Mouse (Mus musculus): ENCODE data around the gene Krtcap3. TPM values are rescaled to one million over a fixed set of nuclear protein-coding genes. Genes with fewer than 3 reads are reported as not detected.

Krtcap3 gene
- total and polyA plus RNA-seq, 2 experiments from 2014 or later: 2.4 to 2.9 TPM

DNA sequence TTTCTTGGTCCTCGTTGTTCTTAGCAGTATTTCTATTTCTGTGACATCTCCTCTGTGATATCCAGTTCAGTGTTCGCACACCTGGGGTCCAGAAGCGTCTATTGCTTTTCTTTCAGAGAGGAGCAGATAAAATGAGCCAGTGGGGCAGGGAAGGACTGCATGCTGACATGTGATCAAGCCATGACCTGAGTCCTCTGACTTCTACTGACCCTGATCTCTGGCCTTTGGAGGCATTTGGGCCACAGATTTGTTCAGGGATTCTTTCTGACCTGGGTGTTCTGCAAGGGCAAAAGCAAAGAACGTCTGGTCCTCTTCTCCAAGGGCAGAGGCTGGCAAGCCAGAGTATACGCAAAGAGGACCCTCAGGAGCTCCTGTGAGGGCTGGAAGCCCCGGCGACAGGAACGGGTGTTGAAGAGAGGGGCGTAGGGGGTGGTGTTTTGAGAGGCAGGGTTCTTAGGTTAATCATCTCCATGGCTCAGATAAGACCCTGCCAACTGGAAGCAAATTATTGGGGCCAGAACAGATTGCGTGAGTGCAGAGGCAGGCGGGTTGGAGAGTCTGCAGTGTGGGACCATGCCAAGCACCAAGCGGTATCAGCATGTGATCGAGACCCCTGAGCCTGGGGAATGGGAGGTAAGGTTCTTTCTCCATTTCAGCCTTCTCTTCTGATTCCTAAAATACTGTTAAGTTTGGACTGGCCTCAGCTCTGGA, 45.7 kb downstream of the Krtcap3 start, which contains the start of gene Gckr:
TSS of gene Gckr (plus strand) at position 397 of the 711 bp plus-strand sequence.
- Histone ChIP-seq H3K4me2 (ENCODE audit: low read depth, low read length) (peak within 1 kb of the TSS; percentile 91), H3K4me1 (ENCODE audit: insufficient read depth, low read length) (peaks cover 4% of the 10 kb centered on the region; the same call in 1 of the 2 replicates), H3K9ac (replicated peaks; ENCODE audit: low read length) (no peak within 1 kb of the TSS; the same call in 1 of the 2 replicates), H3K27ac (peak within 1 kb of the TSS; percentile 89; the same call in 1 of the 2 replicates), H3K36me3 (ENCODE audit: insufficient read depth, low read length) (peaks cover 16% of the 10 kb centered on the region; the same call in 1 of the 2 replicates), H3K27me3 (ENCODE audit: insufficient read depth, low read length) (no peaks in the 10 kb centered on the region), H3K4me3 (ENCODE audit: low read length) (peak within 1 kb of the TSS; percentile 85), H3K9me3 (ENCODE audit: low read length) (no peaks in the 10 kb centered on the region)
- 65% methylated on average over 13 of the region's 13 CpGs for WGBS
- ATAC-seq (no peak), DNase-seq (ENCODE audit: low spot score) (no peak)
- TF ChIP-seq CTCF (IDR thresholded peaks at IDR 0.05; ENCODE audit: low read depth): no peak

DNA sequence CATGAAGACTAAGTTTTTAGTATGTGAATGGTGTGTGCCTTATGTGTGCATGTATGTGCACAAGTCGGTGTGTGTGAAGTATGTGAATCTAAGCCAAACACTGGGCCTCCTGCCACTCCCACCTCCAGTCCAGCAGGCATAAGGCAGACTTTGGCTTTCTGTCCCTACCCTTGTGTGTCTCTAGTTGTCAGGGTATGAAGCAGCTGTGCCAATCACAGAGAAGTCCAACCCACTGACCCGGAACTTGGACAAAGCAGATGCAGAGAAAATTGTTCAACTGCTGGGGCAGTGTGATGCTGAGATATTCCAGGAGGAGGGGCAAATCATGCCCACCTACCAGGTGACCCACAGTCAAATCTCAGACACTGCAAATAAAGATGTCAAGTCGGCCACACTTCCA, 46.5 kb downstream of the Krtcap3 start:
- Histone ChIP-seq H3K36me3 (ENCODE audit: insufficient read depth, low read length) (peaks cover 9% of the 10 kb centered on the region; the same call in 1 of the 2 replicates), H3K9me3 (ENCODE audit: low read length) (no peaks in the 10 kb centered on the region), H3K27ac (no peak overlapping the region), H3K4me3 (ENCODE audit: low read length) (no peak overlapping the region), H3K4me2 (ENCODE audit: low read depth, low read length) (no peak overlapping the region), H3K9ac (replicated peaks; ENCODE audit: low read length) (no peak overlapping the region), H3K4me1 (ENCODE audit: insufficient read depth, low read length) (peaks cover 4% of the 10 kb centered on the region; the same call in 1 of the 2 replicates), H3K27me3 (ENCODE audit: insufficient read depth, low read length) (no peaks in the 10 kb centered on the region)
- ATAC-seq (no peak), DNase-seq (ENCODE audit: low spot score) (no peak)
- TF ChIP-seq CTCF (IDR thresholded peaks at IDR 0.05; ENCODE audit: low read depth): no peak
- WGBS: 75% methylated on average over 3 of the region's 3 CpGs

DNA sequence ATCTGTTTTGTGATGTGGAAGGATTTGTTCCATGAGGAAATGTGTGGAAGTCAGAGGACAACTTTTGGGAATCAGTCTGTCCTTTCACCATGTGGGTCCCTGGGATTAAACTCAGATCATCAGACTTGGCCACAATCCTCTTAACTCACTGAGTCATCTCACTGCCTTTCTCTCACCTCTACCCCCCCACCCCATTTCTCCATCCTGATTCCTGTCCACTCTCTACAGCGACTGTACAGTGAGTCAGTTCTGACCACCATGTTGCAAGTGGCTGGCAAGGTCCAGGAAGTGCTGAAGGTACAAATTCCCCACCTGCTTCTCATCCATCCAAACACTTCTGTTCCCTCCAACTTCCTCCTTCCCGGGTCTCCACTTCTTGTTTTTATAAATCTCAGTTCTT, 47.0 kb downstream of the Krtcap3 start:
- no peak overlapping the region for H3K4me3 ChIP-seq (ENCODE audit: low read length)
- H3K4me1 ChIP-seq (ENCODE audit: insufficient read depth, low read length): peaks cover 4% of the 10 kb centered on the region; the same call in 1 of the 2 replicates
- no peak overlapping the region for H3K4me2 ChIP-seq (ENCODE audit: low read depth, low read length)
- DNase-seq (ENCODE audit: low spot score) (no peak), ATAC-seq (no peak)
- H3K36me3 ChIP-seq (ENCODE audit: insufficient read depth, low read length): peaks cover 4% of the 10 kb centered on the region; the same call in 1 of the 2 replicates
- H3K27ac ChIP-seq: no peak overlapping the region
- H3K9ac ChIP-seq (replicated peaks; ENCODE audit: low read length): no peak overlapping the region
- H3K27me3 ChIP-seq (ENCODE audit: insufficient read depth, low read length): no peaks in the 10 kb centered on the region
- TF ChIP-seq CTCF (IDR thresholded peaks at IDR 0.05; ENCODE audit: low read depth): no peak
- 78% methylated on average over 2 of the region's 2 CpGs for whole genome bisulfite sequencing
- H3K9me3 ChIP-seq (ENCODE audit: low read length): no peaks in the 10 kb centered on the region

DNA sequence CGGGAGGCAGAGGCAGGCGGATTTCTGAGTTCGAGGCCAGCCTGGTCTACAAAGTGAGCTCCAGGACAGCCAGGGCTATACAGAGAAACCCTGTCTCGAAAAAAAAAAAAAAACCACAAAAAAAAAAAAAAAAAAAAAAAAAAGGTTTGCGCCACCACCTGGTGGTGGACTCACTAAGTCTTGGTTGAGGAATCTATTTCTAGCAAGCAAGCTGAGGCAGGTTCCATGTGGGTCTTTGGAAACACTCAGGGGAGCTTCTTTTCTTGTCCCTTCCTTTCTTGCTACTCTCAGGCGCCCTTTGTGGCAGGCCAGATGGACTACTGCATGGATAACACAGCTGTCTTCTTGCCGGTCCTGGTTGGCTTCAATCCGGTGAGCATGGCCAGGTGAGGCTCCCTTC, 50.4 kb downstream of the Krtcap3 start:
- H3K9me3 ChIP-seq (ENCODE audit: low read length): no peaks in the 10 kb centered on the region
- H3K4me3 ChIP-seq (ENCODE audit: low read length): no peak overlapping the region
- no peak overlapping the region for H3K27ac ChIP-seq
- TF ChIP-seq CTCF (IDR thresholded peaks at IDR 0.05; ENCODE audit: low read depth): no peak
- H3K4me2 ChIP-seq (ENCODE audit: low read depth, low read length): no peak overlapping the region
- no peaks in the 10 kb centered on the region for H3K36me3 ChIP-seq (ENCODE audit: insufficient read depth, low read length)
- H3K9ac ChIP-seq (replicated peaks; ENCODE audit: low read length): no peak overlapping the region
- WGBS: 73% methylated on average over 8 of the region's 8 CpGs
- no peaks in the 10 kb centered on the region for H3K4me1 ChIP-seq (ENCODE audit: insufficient read depth, low read length)
- ATAC-seq (no peak), DNase-seq (ENCODE audit: low spot score) (no peak)
- no peaks in the 10 kb centered on the region for H3K27me3 ChIP-seq (ENCODE audit: insufficient read depth, low read length)

Other genes starting within 250 kb of the Krtcap3 start
- gene Atraid, start 203.4 kb upstream of the Krtcap3 start, total RNA-seq (2014; rRNA removed): 152 and 155 TPM in 2 replicates
- gene Atraid, start 203.4 kb upstream of the Krtcap3 start, polyA plus RNA-seq (2015; fragmentation: Nextera tagmentation; extraction: Ambion mirVana): 240 and 242 TPM in 2 replicates
- 40.9 and 46.7 TPM in 2 replicates for gene Slc5a6, start 202.8 kb upstream of the Krtcap3 start, total RNA-seq (2014; rRNA removed)
- gene Slc5a6, start 202.8 kb upstream of the Krtcap3 start, polyA plus RNA-seq (2015; fragmentation: Nextera tagmentation; extraction: Ambion mirVana): 27.9 and 33.7 TPM in 2 replicates
- gene Cad, start 196.9 kb upstream of the Krtcap3 start, total RNA-seq (2014; rRNA removed): 56.2 and 58.8 TPM in 2 replicates
- gene Cad, start 196.9 kb upstream of the Krtcap3 start, polyA plus RNA-seq (2015; fragmentation: Nextera tagmentation; extraction: Ambion mirVana): 8.1 and 9.1 TPM in 2 replicates
- not detected in 2 replicates for gene Dnajc5g, start 145.4 kb upstream of the Krtcap3 start, total RNA-seq (2014; rRNA removed)
- gene Dnajc5g, start 145.4 kb upstream of the Krtcap3 start, polyA plus RNA-seq (2015; fragmentation: Nextera tagmentation; extraction: Ambion mirVana): not detected in 2 replicates
- 40.2 and 47.5 TPM in 2 replicates for gene Slc30a3, start 143.5 kb upstream of the Krtcap3 start, total RNA-seq (2014; rRNA removed)
- 33.5 and 37.2 TPM in 2 replicates for gene Slc30a3, start 143.5 kb upstream of the Krtcap3 start, polyA plus RNA-seq (2015; fragmentation: Nextera tagmentation; extraction: Ambion mirVana)
- 0.22 and 0.52 TPM in 2 replicates for gene Trim54, start 135.0 kb upstream of the Krtcap3 start, total RNA-seq (2014; rRNA removed)
- gene Trim54, start 135.0 kb upstream of the Krtcap3 start, polyA plus RNA-seq (2015; fragmentation: Nextera tagmentation; extraction: Ambion mirVana): not detected in 2 replicates
- gene Ucn, start 112.9 kb upstream of the Krtcap3 start, total RNA-seq (2014; rRNA removed): not detected in 2 replicates
- gene Ucn, start 112.9 kb upstream of the Krtcap3 start, polyA plus RNA-seq (2015; fragmentation: Nextera tagmentation; extraction: Ambion mirVana): 0.44 and 0.54 TPM in 2 replicates
- 66.1 and 75.0 TPM in 2 replicates for gene Mpv17, start 97.4 kb upstream of the Krtcap3 start, total RNA-seq (2014; rRNA removed)
- gene Mpv17, start 97.4 kb upstream of the Krtcap3 start, polyA plus RNA-seq (2015; fragmentation: Nextera tagmentation; extraction: Ambion mirVana): 49.1 and 52.1 TPM in 2 replicates
- 1.8 and 9.8 TPM in 2 replicates for gene Gm29609, start 71.8 kb upstream of the Krtcap3 start, total RNA-seq (2014; rRNA removed)
- gene Gm29609, start 71.8 kb upstream of the Krtcap3 start, polyA plus RNA-seq (2015; fragmentation: Nextera tagmentation; extraction: Ambion mirVana): 1.9 and 2.9 TPM in 2 replicates
- gene Gtf3c2, start 71.5 kb upstream of the Krtcap3 start, total RNA-seq (2014; rRNA removed): 40.8 and 65.6 TPM in 2 replicates
- 45.1 and 46.1 TPM in 2 replicates for gene Gtf3c2, start 71.5 kb upstream of the Krtcap3 start, polyA plus RNA-seq (2015; fragmentation: Nextera tagmentation; extraction: Ambion mirVana)
- 102 and 116 TPM in 2 replicates for gene Snx17, start 58.5 kb upstream of the Krtcap3 start, total RNA-seq (2014; rRNA removed)
- 112 and 114 TPM in 2 replicates for gene Snx17, start 58.5 kb upstream of the Krtcap3 start, polyA plus RNA-seq (2015; fragmentation: Nextera tagmentation; extraction: Ambion mirVana)
- gene Eif2b4, start 58.3 kb upstream of the Krtcap3 start, total RNA-seq (2014; rRNA removed): 28.3 and 31.7 TPM in 2 replicates
- gene Eif2b4, start 58.3 kb upstream of the Krtcap3 start, polyA plus RNA-seq (2015; fragmentation: Nextera tagmentation; extraction: Ambion mirVana): 78.1 and 83.9 TPM in 2 replicates
- gene Zfp513, start 49.4 kb upstream of the Krtcap3 start, total RNA-seq (2014; rRNA removed): 8.9 and 9.6 TPM in 2 replicates
- gene Zfp513, start 49.4 kb upstream of the Krtcap3 start, polyA plus RNA-seq (2015; fragmentation: Nextera tagmentation; extraction: Ambion mirVana): 11.4 and 12.6 TPM in 2 replicates
- gene Ppm1g, start 31.0 kb upstream of the Krtcap3 start, total RNA-seq (2014; rRNA removed): 67.4 and 90.4 TPM in 2 replicates
- gene Ppm1g, start 31.0 kb upstream of the Krtcap3 start, polyA plus RNA-seq (2015; fragmentation: Nextera tagmentation; extraction: Ambion mirVana): 155 and 157 TPM in 2 replicates
- 100 and 124 TPM in 2 replicates for gene Nrbp1, start 10.8 kb upstream of the Krtcap3 start, total RNA-seq (2014; rRNA removed)
- 134 and 139 TPM in 2 replicates for gene Nrbp1, start 10.8 kb upstream of the Krtcap3 start, polyA plus RNA-seq (2015; fragmentation: Nextera tagmentation; extraction: Ambion mirVana)
- 7.0 TPM in 1 of 2 replicates, not detected in the other for gene Gm9970, start 10.5 kb upstream of the Krtcap3 start, total RNA-seq (2014; rRNA removed)
- 0.29 and 0.84 TPM in 2 replicates for gene Gm9970, start 10.5 kb upstream of the Krtcap3 start, polyA plus RNA-seq (2015; fragmentation: Nextera tagmentation; extraction: Ambion mirVana)
- gene Ift172, start 39.4 kb downstream of the Krtcap3 start, total RNA-seq (2014; rRNA removed): 38.2 and 41.8 TPM in 2 replicates
- gene Ift172, start 39.4 kb downstream of the Krtcap3 start, polyA plus RNA-seq (2015; fragmentation: Nextera tagmentation; extraction: Ambion mirVana): 16.7 and 18.2 TPM in 2 replicates
- 184 and 187 TPM in 2 replicates for gene Fndc4, start 44.4 kb downstream of the Krtcap3 start, total RNA-seq (2014; rRNA removed)
- gene Fndc4, start 44.4 kb downstream of the Krtcap3 start, polyA plus RNA-seq (2015; fragmentation: Nextera tagmentation; extraction: Ambion mirVana): 122 TPM in 2 replicates
- 0.89 TPM in 1 of 2 replicates, not detected in the other for gene Gckr, start 45.8 kb downstream of the Krtcap3 start, total RNA-seq (2014; rRNA removed)
- 0.56 and 0.93 TPM in 2 replicates for gene Gckr, start 45.8 kb downstream of the Krtcap3 start, polyA plus RNA-seq (2015; fragmentation: Nextera tagmentation; extraction: Ambion mirVana)
- 55.0 and 61.8 TPM in 2 replicates for gene Zfp512, start 200.7 kb downstream of the Krtcap3 start, total RNA-seq (2014; rRNA removed)
- 70.9 and 73.9 TPM in 2 replicates for gene Zfp512, start 200.7 kb downstream of the Krtcap3 start, polyA plus RNA-seq (2015; fragmentation: Nextera tagmentation; extraction: Ambion mirVana)
- 0.21 and 0.40 TPM in 2 replicates for gene 4930548H24Rik, start 234.0 kb downstream of the Krtcap3 start, total RNA-seq (2014; rRNA removed)
- 0.18 TPM in 1 of 2 replicates, not detected in the other for gene 4930548H24Rik, start 234.0 kb downstream of the Krtcap3 start, polyA plus RNA-seq (2015; fragmentation: Nextera tagmentation; extraction: Ambion mirVana)
- 30.9 and 42.4 TPM in 2 replicates for gene Gpn1, start 243.1 kb downstream of the Krtcap3 start, total RNA-seq (2014; rRNA removed)
- 69.2 and 70.2 TPM in 2 replicates for gene Gpn1, start 243.1 kb downstream of the Krtcap3 start, polyA plus RNA-seq (2015; fragmentation: Nextera tagmentation; extraction: Ambion mirVana)